Mouse (Mus musculus): ENCODE measurements around the gene Mageh1.
"Not testable (repeated sequence)": the region's sequence is repeated elsewhere in the genome, so short reads cannot be mapped to it uniquely, and the experiment has no call there.

Mageh1 gene

GRCm38 (mm10) chrX:153037087-153037971 is at the start of gene Mageh1:
TSS of gene Mageh1 (minus strand) at chrX:153037575.
- DNase-seq (ENCODE audit: low read depth), result peak; percentile 4

DNA sequence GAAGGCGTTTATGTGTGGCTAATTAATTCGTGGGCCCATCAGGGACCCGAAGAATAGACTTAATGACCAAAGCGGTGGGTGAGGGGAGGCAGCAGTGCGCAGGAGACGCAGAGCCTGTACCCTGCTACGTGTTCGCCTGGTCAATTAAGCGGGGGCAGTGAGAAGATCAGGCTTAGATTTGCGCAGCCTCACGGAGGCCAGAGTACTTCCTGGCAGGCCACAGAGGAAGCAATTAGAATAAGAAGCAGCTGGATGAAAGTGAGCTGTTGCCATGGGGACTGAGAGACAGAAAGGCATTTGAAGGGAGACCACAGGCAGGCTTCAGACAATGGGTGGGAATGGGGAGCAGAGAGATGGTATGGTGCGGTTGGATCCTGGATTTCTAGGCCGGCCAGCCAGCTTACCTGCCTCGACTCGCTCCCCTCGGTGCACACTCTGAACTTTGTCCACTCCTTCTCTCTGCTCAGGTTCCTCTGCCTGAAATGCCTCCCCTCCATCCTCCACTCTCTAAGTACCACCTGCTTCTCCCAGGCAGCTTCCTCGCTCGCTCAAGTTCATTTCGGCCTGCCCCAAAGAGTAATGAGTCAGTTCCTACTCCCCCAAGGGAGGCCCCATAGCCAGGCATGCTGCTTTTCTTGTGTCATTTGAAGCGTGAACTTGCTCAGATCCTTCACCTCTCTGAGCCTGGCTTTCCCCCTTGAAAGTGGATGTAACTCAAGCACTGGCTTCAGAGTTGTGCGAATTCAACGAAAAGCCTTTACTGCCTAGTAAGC is 783 bp upstream of the Mageh1 start:
- DNase-seq (ENCODE audit: low read depth), result not testable (repeated sequence)

GRCm38 (mm10) chrX:153031547-153031946 is 5.8 kb downstream of the Mageh1 start:
- not testable (repeated sequence) for DNase-seq (ENCODE audit: low read depth)

DNA sequence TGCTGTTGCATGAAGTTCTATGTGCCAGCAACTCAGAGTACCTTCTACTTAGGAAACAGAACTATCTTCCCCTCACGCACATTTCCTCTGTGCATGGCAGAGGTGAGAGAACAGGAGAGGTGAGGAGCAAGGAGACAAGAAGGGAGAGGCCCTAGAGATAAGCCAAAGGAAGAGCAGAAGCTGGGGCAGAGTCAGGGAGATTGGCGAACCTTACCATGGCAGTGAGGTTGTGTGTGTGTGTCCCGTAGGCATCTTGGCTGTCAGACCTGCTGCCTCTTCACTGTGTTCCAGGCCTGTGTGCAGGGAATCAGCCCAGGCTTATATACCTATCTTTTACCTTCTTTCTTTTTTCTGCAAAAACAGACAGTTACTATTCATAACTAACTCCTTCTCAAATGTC is 11.7 kb downstream of the Mageh1 start:
- not testable (repeated sequence) for DNase-seq (ENCODE audit: low read depth)

- DNase-seq (ENCODE audit: low read depth), result not testable (repeated sequence)
These were observed 12.1 kb downstream of the Mageh1 start for GRCm38 (mm10) chrX:153025255-153025654.

DNA sequence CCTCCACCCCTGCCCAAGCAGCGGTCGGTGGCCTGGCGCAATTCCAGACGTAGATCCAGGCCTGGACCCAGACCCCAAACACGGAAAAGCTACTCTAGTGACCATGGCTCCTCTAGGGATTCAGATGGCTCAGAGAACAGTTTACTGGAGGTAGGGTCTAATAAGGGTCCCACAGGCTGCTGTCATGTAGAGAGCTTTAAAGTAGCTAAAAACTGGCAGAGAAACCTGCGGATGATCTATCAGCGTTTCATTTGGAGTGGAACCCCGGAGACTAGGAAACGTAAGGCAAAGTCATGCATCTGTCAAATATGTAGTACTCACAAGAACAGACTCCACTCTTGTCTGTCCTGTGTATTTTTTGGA is 29.7 kb downstream of the Mageh1 start:
- no peak for DNase-seq (ENCODE audit: low read depth)

DNA sequence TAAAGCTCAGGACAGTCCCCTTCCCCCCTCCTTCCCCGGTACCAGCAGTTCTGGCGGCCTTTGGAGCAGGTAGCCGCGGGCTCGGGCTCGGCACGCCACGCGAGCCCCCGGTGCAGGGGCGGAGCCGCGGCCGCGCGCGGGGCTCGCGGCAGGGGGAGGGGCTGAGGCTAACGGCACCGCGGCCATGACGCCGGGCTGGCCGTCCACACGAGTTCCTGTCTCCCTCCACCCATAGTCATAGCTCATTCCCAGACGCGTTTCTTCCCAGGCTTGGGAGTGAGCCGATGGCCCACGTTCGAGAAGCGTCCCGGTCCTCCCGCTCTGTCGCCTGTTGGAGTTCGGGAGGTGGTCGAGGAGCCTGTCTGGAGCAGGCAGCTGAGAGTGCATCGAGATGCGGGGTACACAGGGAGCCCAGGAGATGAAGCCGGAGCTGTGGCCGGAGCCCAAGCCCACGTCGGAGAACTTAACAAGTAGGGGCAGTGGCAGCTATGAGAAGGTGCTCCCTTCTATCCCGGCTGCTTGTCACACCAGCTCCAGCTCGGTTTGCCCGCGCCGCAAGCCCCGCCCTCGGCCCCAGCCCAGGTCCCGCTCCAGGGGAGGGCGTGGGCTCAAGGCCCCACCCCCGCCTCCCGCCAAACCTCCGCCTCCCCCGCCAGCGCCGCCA is 30.2 kb downstream of the Mageh1 start:
- DNase-seq (ENCODE audit: low read depth), result no peak

DNA sequence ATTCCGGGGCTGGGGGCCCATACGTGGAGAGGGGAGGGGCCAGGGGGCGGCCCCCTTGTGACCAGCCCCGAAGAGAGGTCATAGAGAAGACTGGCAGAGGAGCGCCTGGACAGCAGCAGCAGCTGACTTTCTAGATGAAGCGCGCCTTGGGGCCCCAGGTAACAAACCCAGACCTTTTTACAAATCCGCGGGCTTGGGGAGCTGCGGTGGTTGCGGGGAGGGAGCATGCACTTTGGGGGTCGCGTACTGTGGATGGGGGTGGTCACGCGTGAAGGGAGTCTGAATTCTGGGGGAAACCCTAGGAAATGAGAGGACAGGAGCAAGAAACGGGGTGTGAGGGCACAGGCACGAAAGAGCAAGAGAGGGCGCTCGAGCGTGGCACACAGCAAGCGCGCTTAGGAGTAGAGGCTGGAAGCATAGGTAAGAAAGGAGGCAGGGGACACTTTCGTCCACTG is 31.0 kb downstream of the Mageh1 start, which contains the start of gene Usp51:
Usp51 (plus strand) TSS at position 83 of the 455 bp plus-strand sequence.
- DNase-seq (ENCODE audit: low read depth), result no peak

DNA sequence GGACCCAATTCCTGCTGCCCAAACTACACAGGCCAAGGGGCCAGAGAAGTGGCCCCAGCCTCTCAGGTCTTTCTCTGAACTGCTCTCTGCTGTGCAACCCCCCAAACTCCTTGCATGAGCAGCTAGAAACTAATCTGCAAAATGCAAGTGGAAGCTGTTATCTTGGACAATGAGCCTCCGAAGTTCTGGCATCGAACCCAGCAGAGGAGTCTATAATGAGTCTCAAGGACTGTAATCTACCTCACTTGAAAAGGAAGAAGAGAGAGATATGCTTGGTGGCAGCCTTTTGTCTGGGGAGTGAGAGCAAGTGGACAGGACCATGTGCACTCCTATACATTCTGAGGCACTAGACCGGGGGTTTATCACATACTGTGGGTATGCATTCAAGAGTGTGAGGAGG is 41.3 kb downstream of the Mageh1 start:
- not testable (repeated sequence) for DNase-seq (ENCODE audit: low read depth)

GRCm38 (mm10) chrX:152989852-152990251 is 47.5 kb downstream of the Mageh1 start:
- not testable (repeated sequence) for DNase-seq (ENCODE audit: low read depth)

All from c-Kit-positive CD71-negative TER-119-negative erythroid progenitor cells, embryonic 14.5 days (primary cell).